Mouse (Mus musculus): ENCODE data around the gene Clec3b. TPM values are rescaled to one million over a fixed set of nuclear protein-coding genes. Genes with fewer than 3 reads are reported as not detected.

Gene Clec3b
- polyA plus RNA-seq, 1 experiment from 2014 or later = 0.17 TPM

DNA sequence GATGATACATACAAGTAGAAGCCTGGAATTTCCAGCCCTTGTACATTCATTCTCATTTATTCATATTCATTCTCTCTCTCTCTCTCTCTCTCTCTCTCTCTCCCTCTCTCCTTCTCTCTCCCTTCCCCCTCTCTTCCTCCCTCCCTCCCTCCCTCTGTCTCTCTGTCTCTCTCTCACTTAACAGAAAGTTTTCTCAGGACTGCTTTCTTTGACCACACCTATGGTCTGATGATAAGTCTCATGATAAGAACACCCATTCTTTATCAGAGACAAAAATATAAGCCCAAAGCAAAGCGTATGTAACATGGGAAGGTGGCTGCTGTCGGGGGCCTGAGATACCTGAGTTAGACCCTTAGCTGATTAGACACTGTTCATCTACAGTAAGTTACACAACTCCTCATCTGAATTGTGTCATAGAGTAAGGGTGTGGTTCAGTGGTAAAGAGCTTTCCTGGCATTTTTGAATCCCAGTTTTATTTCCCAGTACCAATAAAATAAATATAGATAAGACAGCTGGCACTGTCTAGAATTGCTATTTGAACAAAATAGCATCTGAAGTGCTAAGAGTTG lies 26.2 kb upstream of the Clec3b start:
- peaks cover 63% of the 10 kb centered on the region for H3K36me3 ChIP-seq (ENCODE audit: poor library complexity, severe bottlenecking)
- ATAC-seq = no peak
- no peak overlapping the region for H3K4me3 ChIP-seq
- no peak overlapping the region for H3K4me2 ChIP-seq
- H3K9me3 ChIP-seq (replicated peaks) = no peaks in the 10 kb centered on the region
- H3K27ac ChIP-seq = no peak overlapping the region
- H3K4me1 ChIP-seq = no peaks in the 10 kb centered on the region
- 93% methylated on average over 2 of the region's 2 CpGs for WGBS
- no peaks in the 10 kb centered on the region for H3K27me3 ChIP-seq
- H3K9ac ChIP-seq = no peak overlapping the region

DNA sequence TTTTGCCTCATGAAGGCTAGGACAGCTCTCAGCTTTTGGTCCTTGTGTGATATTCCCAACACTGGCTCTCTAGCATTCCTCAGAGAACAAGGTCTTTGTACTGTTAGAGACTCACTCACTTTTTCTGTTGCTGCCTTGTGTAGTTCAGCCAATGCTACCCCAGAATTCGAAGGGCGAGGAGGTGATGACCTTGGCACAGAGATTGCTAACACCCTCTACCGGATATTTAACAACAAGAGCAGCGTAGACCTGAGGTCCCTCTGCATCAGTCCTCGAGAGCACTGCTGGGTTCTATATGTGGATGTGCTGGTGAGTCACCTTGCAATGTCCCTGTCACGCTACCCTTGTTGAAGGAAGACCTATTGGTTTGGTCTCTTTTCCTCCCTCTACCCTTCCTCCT lies 23.1 kb upstream of the Clec3b start:
- H3K4me2 ChIP-seq = no peak overlapping the region
- peaks cover 65% of the 10 kb centered on the region for H3K36me3 ChIP-seq (ENCODE audit: poor library complexity, severe bottlenecking)
- ATAC-seq = no peak

DNA sequence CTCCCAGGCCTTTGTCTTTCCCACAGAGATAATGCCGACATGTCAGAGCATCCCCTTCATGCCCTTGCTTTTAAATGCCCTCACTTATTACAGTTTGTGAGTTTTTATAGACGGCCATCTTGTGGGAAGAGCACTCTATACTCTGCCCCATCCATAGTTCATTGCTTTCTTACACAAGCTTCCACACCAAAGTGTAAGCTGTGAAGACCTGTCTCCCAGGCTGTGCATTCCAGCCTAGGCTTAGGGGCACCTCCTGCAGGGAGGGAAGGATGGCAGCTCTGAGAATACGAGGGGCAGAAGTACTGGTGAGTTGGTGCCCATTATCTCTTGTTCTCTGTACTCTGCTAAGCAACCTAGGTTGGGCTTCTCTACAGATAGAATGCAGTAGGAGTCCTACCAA lies 17.8 kb upstream of the Clec3b start:
- no peak overlapping the region for H3K27ac ChIP-seq
- WGBS = 90% methylated on average over 3 of the region's 3 CpGs
- no peaks in the 10 kb centered on the region for H3K9me3 ChIP-seq (replicated peaks)
- no peak overlapping the region for H3K4me2 ChIP-seq
- no peak for ATAC-seq
- no peak overlapping the region for H3K9ac ChIP-seq
- H3K4me3 ChIP-seq = no peak overlapping the region
- H3K4me1 ChIP-seq = no peaks in the 10 kb centered on the region
- H3K27me3 ChIP-seq = no peaks in the 10 kb centered on the region
- H3K36me3 ChIP-seq (ENCODE audit: poor library complexity, severe bottlenecking) = peaks cover 97% of the 10 kb centered on the region

More for the DNA sequence above, 23.1 kb upstream of the Clec3b start:
- no peaks in the 10 kb centered on the region for H3K4me1 ChIP-seq
- no peak overlapping the region for H3K9ac ChIP-seq
- no peak overlapping the region for H3K4me3 ChIP-seq
- H3K27ac ChIP-seq = no peak overlapping the region
- WGBS = 96% methylated on average over 6 of the region's 6 CpGs
- no peaks in the 10 kb centered on the region for H3K9me3 ChIP-seq (replicated peaks)
- H3K27me3 ChIP-seq = no peaks in the 10 kb centered on the region

DNA sequence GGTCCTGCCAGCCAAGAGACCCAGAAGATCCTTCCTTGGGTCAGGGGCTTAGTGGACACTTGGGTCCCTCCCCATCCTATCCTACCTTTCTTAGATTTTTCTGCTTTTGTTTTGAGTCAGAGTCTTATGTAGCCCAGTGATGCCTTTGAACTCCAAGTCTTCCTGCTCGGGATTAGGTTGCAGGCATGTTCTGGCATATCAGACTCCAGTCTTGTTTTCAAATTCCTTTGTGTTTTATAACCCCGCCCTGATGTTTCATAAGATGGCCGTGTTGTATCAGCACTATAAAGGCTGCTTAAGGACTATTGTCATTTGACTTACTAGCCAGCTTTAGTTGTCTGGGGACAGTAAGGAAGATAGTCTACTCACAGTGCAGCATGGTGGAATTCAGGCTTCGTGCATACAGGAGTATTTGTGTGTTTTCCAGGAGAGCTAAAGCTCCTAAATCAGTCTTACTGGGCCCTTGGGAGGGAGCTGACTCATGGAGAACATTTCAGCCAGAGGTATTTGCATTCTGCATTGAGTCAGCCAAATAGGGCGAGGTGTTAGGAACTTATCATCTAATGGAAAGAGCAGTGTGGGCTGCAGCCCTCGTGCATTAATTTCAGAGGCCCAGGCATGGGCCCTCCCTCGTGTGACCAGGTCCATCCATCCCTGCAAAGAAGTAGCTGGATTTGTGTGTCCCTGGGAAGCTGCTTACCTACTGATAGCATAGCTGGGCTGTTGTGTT lies 13.6 kb upstream of the Clec3b start:
- Histone ChIP-seq H3K36me3 (ENCODE audit: poor library complexity, severe bottlenecking) (peaks cover 92% of the 10 kb centered on the region), H3K4me2 (no peak overlapping the region), H3K9me3 (replicated peaks) (no peaks in the 10 kb centered on the region), H3K27ac (no peak overlapping the region), H3K27me3 (no peaks in the 10 kb centered on the region), H3K4me3 (no peak overlapping the region), H3K9ac (no peak overlapping the region), H3K4me1 (no peaks in the 10 kb centered on the region)
- ATAC-seq = no peak
- 90% methylated on average over 7 of the region's 7 CpGs for WGBS

DNA sequence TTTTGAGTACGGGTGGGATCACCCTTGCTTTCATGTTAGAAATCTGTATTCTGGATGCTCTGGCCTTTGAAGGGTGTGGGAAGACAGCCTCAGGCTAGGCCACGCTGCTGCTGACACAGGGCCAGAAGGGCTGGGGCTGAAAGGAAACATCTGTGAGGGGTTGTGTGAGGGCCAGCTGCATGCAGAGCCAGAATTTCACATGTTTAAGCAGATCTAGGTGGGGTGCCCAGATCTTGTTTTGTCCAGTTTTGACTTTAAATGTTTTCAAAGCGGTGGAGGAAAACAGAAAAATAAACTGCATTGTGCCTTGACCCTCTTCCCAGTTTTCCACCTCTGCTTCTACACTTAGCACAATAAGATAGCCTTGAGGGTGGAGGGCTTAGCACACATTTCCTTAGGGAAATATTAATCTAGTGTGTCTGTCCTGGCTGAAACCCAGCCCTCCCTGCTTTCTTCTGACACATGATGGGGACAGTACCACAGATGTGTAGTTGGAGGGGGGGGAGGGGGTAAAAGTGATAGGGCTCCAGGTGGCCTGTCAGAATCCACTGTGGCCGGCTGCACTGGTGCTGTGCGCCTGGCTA lies 11.8 kb upstream of the Clec3b start:
- H3K9me3 ChIP-seq (replicated peaks) = no peaks in the 10 kb centered on the region
- H3K27me3 ChIP-seq = no peaks in the 10 kb centered on the region
- no peak overlapping the region for H3K4me2 ChIP-seq
- no peak overlapping the region for H3K9ac ChIP-seq
- peaks cover 88% of the 10 kb centered on the region for H3K36me3 ChIP-seq (ENCODE audit: poor library complexity, severe bottlenecking)
- no peak overlapping the region for H3K4me3 ChIP-seq
- H3K27ac ChIP-seq = no peak overlapping the region
- 82% methylated on average over 5 of the region's 5 CpGs for WGBS
- no peak for ATAC-seq
- no peaks in the 10 kb centered on the region for H3K4me1 ChIP-seq

DNA sequence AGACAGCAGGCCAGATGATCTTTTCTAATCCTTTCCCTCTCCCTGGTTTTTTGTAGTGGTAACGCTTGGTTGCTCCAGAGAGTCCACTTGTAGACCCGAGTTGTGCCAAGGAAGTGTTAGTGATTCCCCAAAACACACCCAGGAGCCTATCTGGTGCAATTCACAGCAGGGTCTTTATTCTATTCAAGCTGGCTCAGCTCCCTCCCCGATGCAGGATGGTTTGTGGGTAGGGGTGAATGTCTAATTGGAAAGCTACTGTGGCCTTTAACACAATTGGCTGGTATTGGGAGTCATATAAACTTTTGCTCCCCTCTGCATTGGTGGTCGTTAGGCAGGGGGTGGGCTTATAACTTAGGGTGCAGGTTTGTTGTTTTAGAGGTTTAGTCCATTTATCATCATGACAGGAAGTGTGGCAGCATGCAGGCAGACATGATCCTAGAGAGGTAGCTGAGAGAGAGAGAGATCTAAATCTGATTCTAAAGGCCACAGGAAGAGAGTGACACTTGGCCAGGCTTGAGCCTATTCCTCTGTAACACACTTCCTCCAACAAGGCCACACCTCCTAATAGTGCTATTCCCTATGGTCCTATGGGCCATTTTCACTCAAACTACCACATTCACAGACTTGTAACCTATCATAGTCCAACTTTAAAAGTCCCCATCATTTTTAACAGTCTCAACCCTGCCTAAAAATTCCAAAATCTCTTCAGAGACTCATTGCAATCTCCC lies 10.7 kb upstream of the Clec3b start:
- Histone ChIP-seq H3K4me3 (no peak overlapping the region), H3K27ac (no peak overlapping the region), H3K4me2 (no peak overlapping the region), H3K4me1 (no peaks in the 10 kb centered on the region), H3K9ac (no peak overlapping the region), H3K27me3 (no peaks in the 10 kb centered on the region), H3K9me3 (replicated peaks) (no peaks in the 10 kb centered on the region), H3K36me3 (ENCODE audit: poor library complexity, severe bottlenecking) (peaks cover 82% of the 10 kb centered on the region)
- 75% methylated on average over 4 of the region's 4 CpGs for WGBS
- no peak for ATAC-seq

DNA sequence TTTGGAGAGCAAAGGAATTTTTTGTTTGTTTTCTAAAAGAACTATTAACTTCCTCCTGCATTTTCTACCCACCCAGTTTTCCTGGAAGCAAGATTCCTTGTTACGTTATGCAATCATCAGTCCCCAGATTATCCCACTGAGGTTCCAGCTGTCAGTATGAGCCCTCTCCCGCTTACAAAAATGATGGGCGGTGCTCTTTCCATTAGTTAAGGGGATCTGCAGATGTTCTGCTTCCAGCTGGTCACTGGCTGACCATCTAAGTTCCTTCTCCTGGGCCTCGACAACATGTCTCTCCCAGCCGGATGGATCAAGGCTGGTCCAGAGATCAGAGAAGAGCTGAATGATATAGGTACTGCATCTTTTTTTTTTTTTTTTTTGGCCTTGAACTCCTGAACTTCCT lies 2.3 kb upstream of the Clec3b start:
- no peaks in the 10 kb centered on the region for H3K9me3 ChIP-seq (replicated peaks)
- no peak overlapping the region for H3K4me3 ChIP-seq
- no peak overlapping the region for H3K4me2 ChIP-seq
- H3K36me3 ChIP-seq (ENCODE audit: poor library complexity, severe bottlenecking) = peaks cover 10% of the 10 kb centered on the region
- no peak overlapping the region for H3K9ac ChIP-seq
- no peak for ATAC-seq
- 86% methylated on average over 5 of the region's 5 CpGs for WGBS
- no peak overlapping the region for H3K27ac ChIP-seq
- H3K4me1 ChIP-seq = no peaks in the 10 kb centered on the region
- no peaks in the 10 kb centered on the region for H3K27me3 ChIP-seq

DNA sequence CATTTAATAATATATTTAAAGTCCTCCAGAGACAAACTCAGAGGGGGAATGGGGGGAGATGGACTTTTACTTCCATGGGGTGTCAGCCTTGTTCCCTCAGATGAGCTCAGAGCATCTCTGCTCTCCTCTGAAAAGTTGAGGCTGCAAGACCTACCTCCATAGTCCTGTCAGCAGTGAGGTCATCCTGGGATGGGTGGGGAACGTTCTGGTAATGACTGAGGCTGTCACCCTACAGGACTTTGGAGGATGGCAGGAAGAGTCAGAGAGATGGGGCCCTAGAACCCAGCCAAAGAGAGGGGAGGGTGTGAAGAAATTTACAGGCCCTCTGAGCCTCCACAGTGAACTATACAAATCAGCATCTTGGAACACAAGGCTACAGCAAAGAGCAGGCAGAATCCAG lies 815 bp downstream of the Clec3b start:
- no peak for ATAC-seq
- Histone ChIP-seq H3K27ac (no peak overlapping the region), H3K9me3 (replicated peaks) (no peaks in the 10 kb centered on the region), H3K27me3 (no peaks in the 10 kb centered on the region), H3K4me2 (no peak overlapping the region), H3K36me3 (ENCODE audit: poor library complexity, severe bottlenecking) (no peaks in the 10 kb centered on the region), H3K9ac (no peak overlapping the region), H3K4me1 (no peaks in the 10 kb centered on the region), H3K4me3 (no peak overlapping the region)
- 50% methylated on average over 1 of the region's 1 CpGs for WGBS

DNA sequence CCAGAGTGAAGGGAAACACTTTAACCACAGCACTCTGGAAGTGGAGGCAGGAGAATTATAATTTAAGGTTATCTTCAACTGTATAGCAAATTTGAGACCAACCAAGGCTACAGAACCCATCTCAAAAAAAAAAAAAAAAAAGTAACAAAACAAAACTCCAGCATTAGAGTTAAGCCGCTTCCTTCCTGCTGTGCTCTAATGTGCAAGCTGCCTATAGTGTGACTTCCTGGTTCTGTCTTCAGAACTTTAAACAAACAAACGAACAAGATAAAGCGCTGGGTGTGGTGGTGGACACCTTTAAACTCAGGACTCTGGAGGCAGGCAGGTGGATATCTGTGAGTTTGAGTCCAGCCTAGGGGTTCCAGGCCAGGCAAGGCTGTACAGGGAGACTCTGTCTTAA lies 1.3 kb downstream of the Clec3b start:
- WGBS = 80% methylated on average over 3 of the region's 3 CpGs

DNA sequence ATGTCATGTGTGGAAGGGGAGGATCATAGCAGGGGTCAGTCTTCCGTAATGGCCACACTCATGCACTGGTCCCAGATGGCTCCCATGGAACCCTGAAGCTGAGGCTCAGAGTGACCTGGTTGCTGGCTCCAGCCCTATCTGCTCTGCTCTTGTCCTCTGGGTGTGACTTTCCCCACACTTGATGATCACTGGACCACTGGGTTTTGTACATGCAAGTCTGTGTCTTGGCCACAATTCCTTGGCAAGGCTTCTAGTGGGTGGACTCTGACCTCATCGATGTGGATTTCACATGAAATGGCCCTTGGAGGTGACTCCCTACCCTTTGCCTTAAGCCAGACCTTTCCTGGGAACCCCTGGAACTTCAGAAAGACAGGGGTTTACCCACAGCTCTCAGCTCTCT lies 2.4 kb downstream of the Clec3b start:
- Histone ChIP-seq H3K4me2 (no peak overlapping the region), H3K36me3 (ENCODE audit: poor library complexity, severe bottlenecking) (no peaks in the 10 kb centered on the region), H3K9ac (no peak overlapping the region), H3K27me3 (no peaks in the 10 kb centered on the region), H3K9me3 (replicated peaks) (no peaks in the 10 kb centered on the region), H3K4me3 (no peak overlapping the region), H3K27ac (no peak overlapping the region), H3K4me1 (0 out of 2 replicates have a peak, but pooled peaks cover 4% of the 10 kb centered on the region)
- WGBS = 79% methylated on average over 2 of the region's 2 CpGs
- no peak for ATAC-seq

More for the DNA sequence above, 1.3 kb downstream of the Clec3b start:
- no peak for ATAC-seq
- Histone ChIP-seq H3K27me3 (no peaks in the 10 kb centered on the region), H3K9me3 (replicated peaks) (no peaks in the 10 kb centered on the region), H3K4me1 (0 out of 2 replicates have a peak, but pooled peaks cover 4% of the 10 kb centered on the region), H3K27ac (no peak overlapping the region), H3K4me3 (no peak overlapping the region), H3K4me2 (no peak overlapping the region), H3K36me3 (ENCODE audit: poor library complexity, severe bottlenecking) (no peaks in the 10 kb centered on the region), H3K9ac (no peak overlapping the region)

DNA sequence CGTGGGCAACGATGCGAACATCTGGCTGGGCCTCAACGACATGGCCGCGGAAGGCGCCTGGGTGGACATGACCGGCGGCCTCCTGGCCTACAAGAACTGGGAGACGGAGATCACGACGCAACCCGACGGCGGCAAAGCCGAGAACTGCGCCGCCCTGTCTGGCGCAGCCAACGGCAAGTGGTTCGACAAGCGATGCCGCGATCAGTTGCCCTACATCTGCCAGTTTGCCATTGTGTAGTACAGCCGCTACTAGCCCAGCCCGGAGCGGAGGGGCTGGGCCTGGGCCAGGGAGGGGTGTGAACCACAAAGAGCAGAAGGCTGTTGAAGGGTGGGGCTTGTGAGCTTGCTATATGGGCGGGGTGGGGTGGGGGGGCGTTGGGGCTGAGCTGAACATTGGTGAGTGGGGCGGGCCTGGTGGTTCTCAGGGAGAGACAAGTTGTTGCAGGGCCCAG lies 6.2 kb downstream of the Clec3b start:
- no peak overlapping the region for H3K27ac ChIP-seq
- no peaks in the 10 kb centered on the region for H3K27me3 ChIP-seq
- 35% methylated on average over 30 of the region's 30 CpGs for WGBS
- H3K36me3 ChIP-seq (ENCODE audit: poor library complexity, severe bottlenecking) = no peaks in the 10 kb centered on the region
- H3K9me3 ChIP-seq (replicated peaks) = no peaks in the 10 kb centered on the region
- peak overlapping the region; percentile 50 for H3K4me2 ChIP-seq
- 0 out of 2 replicates have a peak overlapping the region, but pooled peaks have one; percentile 30 for H3K9ac ChIP-seq
- H3K4me1 ChIP-seq = 0 out of 2 replicates have a peak, but pooled peaks cover 4% of the 10 kb centered on the region
- ATAC-seq = peak; percentile 83
- H3K4me3 ChIP-seq = peak overlapping the region; percentile 18

DNA sequence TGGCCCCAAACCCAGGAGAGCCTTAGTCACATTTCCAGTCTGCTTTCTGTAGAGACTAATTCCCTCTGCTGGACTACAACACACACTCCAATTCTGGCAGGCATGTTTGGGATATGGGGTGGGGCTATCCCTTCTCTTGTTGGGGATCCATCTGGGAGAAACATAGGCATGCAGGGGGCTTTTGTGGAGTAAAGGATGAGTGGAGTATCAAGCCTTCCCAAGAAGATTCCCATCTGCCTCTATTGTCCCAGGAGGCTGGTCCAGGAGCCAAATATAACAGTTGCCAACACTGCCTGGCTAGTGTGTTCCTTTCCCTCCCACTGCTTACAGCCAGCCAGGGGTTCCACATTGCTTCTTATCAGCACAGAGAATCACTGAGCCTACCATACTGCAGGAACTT lies 7.0 kb downstream of the Clec3b start:
- Histone ChIP-seq H3K9ac (no peak overlapping the region), H3K27ac (no peak overlapping the region), H3K4me2 (no peak overlapping the region), H3K27me3 (no peaks in the 10 kb centered on the region), H3K9me3 (replicated peaks) (no peaks in the 10 kb centered on the region), H3K4me1 (0 out of 2 replicates have a peak, but pooled peaks cover 4% of the 10 kb centered on the region), H3K36me3 (ENCODE audit: poor library complexity, severe bottlenecking) (no peaks in the 10 kb centered on the region), H3K4me3 (no peak overlapping the region)
- 0 out of 2 replicates have a peak, but pooled peaks have one; percentile 9 for ATAC-seq
